Mouse (Mus musculus): ENCODE measurements around the gene Chchd4. TPM values are rescaled to one million over a fixed set of nuclear protein-coding genes. Genes with fewer than 3 reads are reported as not detected.

Gene Chchd4
- polyA plus RNA-seq, 1 experiment: 20.3 TPM

GRCm38 (mm10) chr6:91503302-91503701 is 30.0 kb upstream of the Chchd4 start:
- Histone ChIP-seq H3K36me3 (ENCODE audit: control insufficient read depth, insufficient read depth) (peaks cover 36% of the 10 kb centered on the region), H3ac (ENCODE audit: control insufficient read depth, insufficient read length, low read depth) (no peak overlapping the region), H3K4me3 (ENCODE audit: insufficient read depth, poor library complexity, severe bottlenecking) (no peak overlapping the region), H3K79me2 (ENCODE audit: control insufficient read depth, insufficient read depth) (no peaks in the 10 kb centered on the region), H3K27me3 (ENCODE audit: control insufficient read depth, insufficient read depth, insufficient read length) (no peaks in the 10 kb centered on the region), H3K79me3 (ENCODE audit: low read depth) (no peaks in the 10 kb centered on the region)
- no peak for TF ChIP-seq CTCF (IDR thresholded peaks at IDR 0.05; ENCODE audit: control insufficient read depth, insufficient read depth, insufficient read length)
- no peak for TF ChIP-seq MAX (IDR thresholded peaks at IDR 0.05)
- TF ChIP-seq FOSL1 (IDR thresholded peaks at IDR 0.05; ENCODE audit: insufficient read depth, low read length, poor library complexity, severe bottlenecking): no peak
- no peak for TF ChIP-seq USF1 (IDR thresholded peaks at IDR 0.05; ENCODE audit: low read depth)
- no peak for TF ChIP-seq CEBPB (IDR thresholded peaks at IDR 0.05; ENCODE audit: low read depth)
- no peak for TF ChIP-seq MYOD1 (IDR thresholded peaks at IDR 0.05; ENCODE audit: control insufficient read depth, insufficient read length, low read depth)
- TF ChIP-seq MYOG (IDR thresholded peaks at IDR 0.05; ENCODE audit: control insufficient read depth, extremely low read depth, insufficient read length): no peak

DNA sequence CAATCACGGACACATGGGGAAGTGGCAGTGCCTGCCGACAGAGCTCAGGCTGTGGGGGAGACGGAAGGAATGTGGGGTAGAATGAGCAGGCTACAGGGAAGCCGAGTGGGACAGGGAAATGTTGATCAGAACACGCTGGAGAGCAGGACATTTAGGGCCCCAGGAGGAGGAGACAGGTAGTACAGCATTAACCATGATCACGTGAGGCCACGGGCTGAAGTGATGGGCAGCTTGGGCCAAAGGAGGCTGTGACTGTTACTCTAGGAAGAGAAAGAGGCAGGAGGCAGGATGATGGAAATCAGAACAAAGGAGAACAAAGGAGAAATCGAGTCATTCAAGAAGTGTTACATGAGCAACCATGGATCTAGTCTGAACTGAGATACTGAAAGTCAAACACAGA is 21.2 kb upstream of the Chchd4 start:
- Histone ChIP-seq H3K4me3 (ENCODE audit: insufficient read depth, poor library complexity, severe bottlenecking) (no peak overlapping the region), H3K27me3 (ENCODE audit: control insufficient read depth, insufficient read depth, insufficient read length) (no peaks in the 10 kb centered on the region), H3K36me3 (ENCODE audit: control insufficient read depth, insufficient read depth) (peaks cover 20% of the 10 kb centered on the region), H3ac (ENCODE audit: control insufficient read depth, insufficient read length, low read depth) (no peak overlapping the region), H3K79me2 (ENCODE audit: control insufficient read depth, insufficient read depth) (no peaks in the 10 kb centered on the region), H3K79me3 (ENCODE audit: low read depth) (no peaks in the 10 kb centered on the region)
- no peak for TF ChIP-seq MYOD1 (IDR thresholded peaks at IDR 0.05; ENCODE audit: control insufficient read depth, insufficient read length, low read depth)

DNA sequence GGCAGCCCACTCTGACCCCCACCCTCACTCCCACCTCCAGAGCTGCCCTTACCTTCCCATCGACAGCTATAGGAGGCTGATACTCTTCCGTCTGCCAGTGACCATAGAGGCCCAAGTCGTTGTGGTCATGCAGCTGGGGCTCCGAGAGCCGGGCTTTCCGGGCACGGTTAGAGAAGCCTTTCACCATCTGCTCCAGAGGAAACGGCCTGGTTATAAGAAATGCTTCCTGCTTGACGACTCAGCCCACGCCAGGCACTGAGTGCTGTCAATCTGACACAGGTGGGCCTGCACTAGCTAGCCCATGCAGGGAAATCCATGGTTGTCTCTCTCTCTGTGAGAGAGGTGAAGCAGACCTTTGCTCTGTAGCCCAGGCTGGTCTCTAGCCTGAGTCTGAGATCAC is 19.7 kb upstream of the Chchd4 start:
- Histone ChIP-seq H3K79me2 (ENCODE audit: control insufficient read depth, insufficient read depth) (no peaks in the 10 kb centered on the region), H3ac (ENCODE audit: control insufficient read depth, insufficient read length, low read depth) (no peak overlapping the region), H3K36me3 (ENCODE audit: control insufficient read depth, insufficient read depth) (peaks cover 8% of the 10 kb centered on the region), H3K79me3 (ENCODE audit: low read depth) (no peaks in the 10 kb centered on the region), H3K4me3 (ENCODE audit: insufficient read depth, poor library complexity, severe bottlenecking) (no peak overlapping the region), H3K27me3 (ENCODE audit: control insufficient read depth, insufficient read depth, insufficient read length) (no peaks in the 10 kb centered on the region)
- TF ChIP-seq FOSL1 (IDR thresholded peaks at IDR 0.05; ENCODE audit: insufficient read depth, low read length, poor library complexity, severe bottlenecking) (no peak), MYOG (IDR thresholded peaks at IDR 0.05; ENCODE audit: control insufficient read depth, extremely low read depth, insufficient read length) (no peak), USF1 (IDR thresholded peaks at IDR 0.05; ENCODE audit: low read depth) (no peak), CTCF (IDR thresholded peaks at IDR 0.05; ENCODE audit: control insufficient read depth, insufficient read depth, insufficient read length) (no peak)

DNA sequence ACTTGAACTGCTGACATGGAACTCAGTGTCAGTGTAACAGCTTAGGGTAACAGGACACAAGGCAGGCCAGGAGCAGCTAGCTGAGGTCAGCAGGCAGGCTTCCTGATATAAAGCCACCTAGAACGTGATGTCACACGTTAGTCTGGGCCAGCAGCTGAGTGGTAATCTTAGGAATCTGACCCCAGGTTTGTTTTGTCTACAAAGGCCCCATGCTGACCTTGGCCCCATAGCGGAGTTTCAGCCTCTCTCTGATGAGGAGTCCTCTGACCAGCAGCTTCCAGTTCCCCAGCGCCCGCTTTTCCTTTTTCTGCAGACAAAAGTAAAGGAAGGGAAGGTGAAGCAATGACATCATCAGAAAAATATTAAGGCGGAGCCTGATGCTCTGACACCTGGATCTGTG is 17.7 kb upstream of the Chchd4 start:
- TF ChIP-seq FOSL1 (IDR thresholded peaks at IDR 0.05; ENCODE audit: insufficient read depth, low read length, poor library complexity, severe bottlenecking): no peak
- TF ChIP-seq MYOG (IDR thresholded peaks at IDR 0.05; ENCODE audit: control insufficient read depth, extremely low read depth, insufficient read length): no peak
- no peak for TF ChIP-seq MAX (IDR thresholded peaks at IDR 0.05)
- TF ChIP-seq CEBPB (IDR thresholded peaks at IDR 0.05; ENCODE audit: low read depth): no peak
- no peak for TF ChIP-seq CTCF (IDR thresholded peaks at IDR 0.05; ENCODE audit: control insufficient read depth, insufficient read depth, insufficient read length)
- no peak for TF ChIP-seq USF1 (IDR thresholded peaks at IDR 0.05; ENCODE audit: low read depth)
- TF ChIP-seq MYOD1 (IDR thresholded peaks at IDR 0.05; ENCODE audit: control insufficient read depth, insufficient read length, low read depth): no peak
- H3K79me3 ChIP-seq (ENCODE audit: low read depth): no peaks in the 10 kb centered on the region
- no peak overlapping the region for H3K4me3 ChIP-seq (ENCODE audit: insufficient read depth, poor library complexity, severe bottlenecking)
- peaks cover 27% of the 10 kb centered on the region for H3K36me3 ChIP-seq (ENCODE audit: control insufficient read depth, insufficient read depth)
- H3ac ChIP-seq (ENCODE audit: control insufficient read depth, insufficient read length, low read depth): no peak overlapping the region
- no peaks in the 10 kb centered on the region for H3K79me2 ChIP-seq (ENCODE audit: control insufficient read depth, insufficient read depth)
- no peaks in the 10 kb centered on the region for H3K27me3 ChIP-seq (ENCODE audit: control insufficient read depth, insufficient read depth, insufficient read length)

- Histone ChIP-seq H3K79me3 (ENCODE audit: low read depth) (no peaks in the 10 kb centered on the region), H3K79me2 (ENCODE audit: control insufficient read depth, insufficient read depth) (no peaks in the 10 kb centered on the region), H3K27me3 (ENCODE audit: control insufficient read depth, insufficient read depth, insufficient read length) (no peaks in the 10 kb centered on the region), H3K4me3 (ENCODE audit: insufficient read depth, poor library complexity, severe bottlenecking) (no peak overlapping the region), H3K36me3 (ENCODE audit: control insufficient read depth, insufficient read depth) (peaks cover 39% of the 10 kb centered on the region), H3ac (ENCODE audit: control insufficient read depth, insufficient read length, low read depth) (peak overlapping the region; percentile 30)
- TF ChIP-seq CEBPB (IDR thresholded peaks at IDR 0.05; ENCODE audit: low read depth): no peak
- TF ChIP-seq MAX (IDR thresholded peaks at IDR 0.05): no peak
- no peak for TF ChIP-seq CTCF (IDR thresholded peaks at IDR 0.05; ENCODE audit: control insufficient read depth, insufficient read depth, insufficient read length)
- TF ChIP-seq MYOD1 (IDR thresholded peaks at IDR 0.05; ENCODE audit: control insufficient read depth, insufficient read length, low read depth): no peak
- no peak for TF ChIP-seq MYOG (IDR thresholded peaks at IDR 0.05; ENCODE audit: control insufficient read depth, extremely low read depth, insufficient read length)
- no peak for TF ChIP-seq USF1 (IDR thresholded peaks at IDR 0.05; ENCODE audit: low read depth)
- no peak for TF ChIP-seq FOSL1 (IDR thresholded peaks at IDR 0.05; ENCODE audit: insufficient read depth, low read length, poor library complexity, severe bottlenecking)
Measured at GRCm38 (mm10) chr6:91489872-91490271, 16.5 kb upstream of the Chchd4 start.

GRCm38 (mm10) chr6:91488496-91489212 is 15.3 kb upstream of the Chchd4 start:
- Histone ChIP-seq H3K4me3 (ENCODE audit: insufficient read depth, poor library complexity, severe bottlenecking) (no peak overlapping the region), H3K36me3 (ENCODE audit: control insufficient read depth, insufficient read depth) (peaks cover 51% of the 10 kb centered on the region), H3ac (ENCODE audit: control insufficient read depth, insufficient read length, low read depth) (no peak overlapping the region), H3K79me2 (ENCODE audit: control insufficient read depth, insufficient read depth) (no peaks in the 10 kb centered on the region), H3K27me3 (ENCODE audit: control insufficient read depth, insufficient read depth, insufficient read length) (no peaks in the 10 kb centered on the region), H3K79me3 (ENCODE audit: low read depth) (no peaks in the 10 kb centered on the region)
- TF ChIP-seq MAX (IDR thresholded peaks at IDR 0.05) (peak; percentile 57), FOSL1 (IDR thresholded peaks at IDR 0.05; ENCODE audit: insufficient read depth, low read length, poor library complexity, severe bottlenecking) (peak; percentile 78), MYOG (IDR thresholded peaks at IDR 0.05; ENCODE audit: control insufficient read depth, extremely low read depth, insufficient read length) (no peak), CEBPB (IDR thresholded peaks at IDR 0.05; ENCODE audit: low read depth) (peak; percentile 100), CTCF (IDR thresholded peaks at IDR 0.05; ENCODE audit: control insufficient read depth, insufficient read depth, insufficient read length) (no peak), USF1 (IDR thresholded peaks at IDR 0.05; ENCODE audit: low read depth) (no peak), MYOD1 (IDR thresholded peaks at IDR 0.05; ENCODE audit: control insufficient read depth, insufficient read length, low read depth) (peak; percentile 57)

Measured in C2C12 (cell line).